Mouse (Mus musculus) erythroid progenitor cell, adult 5-6 weeks (primary cell): ENCODE measurements around the gene Maml3. TPM values are rescaled to one million over a fixed set of nuclear protein-coding genes. Genes with fewer than 3 reads are reported as not detected.

Experiments used
- ATAC-seq: replicated peaks from 2 replicates; pipeline ENCODE4 v1.8.0; 2016; ENCODE audit warnings: moderate number of reproducible peaks, mild to moderate bottlenecking, moderate TSS enrichment, inconsistent platforms; ENCODE audit not compliant: poor library complexity, low FRiP score, severe bottlenecking
- total RNA-seq, 2 experiments: library from RNA; stranded (forward) in 1 of 2; stranded (reverse) in 1 of 2; fragments of 150-400 nt in 1 of 2; fragments of 186-747, 209-891 nt in 1 of 2; gene quantifications; 2 replicates each; pipeline versions ENCODE4 v1.2.3 to v1.2.4; 2015 to 2017; ENCODE audit warnings: low replicate concordance in 2 of 2

The Maml3 gene
- total RNA-seq, 2 experiments from 2014 or later: 0.15 to 0.84 TPM

- ATAC-seq: no peak
These were observed 402.1 kb downstream of the Maml3 start for GRCm38 (mm10) chr3:51702701-51703286.

GRCm38 (mm10) chr3:51701950-51702349 lies 402.9 kb downstream of the Maml3 start:
- ATAC-seq: no peak

GRCm38 (mm10) chr3:51701281-51701751 lies 403.6 kb downstream of the Maml3 start:
- ATAC-seq: peak; percentile 72

- ATAC-seq: no peak
These were observed 404.1 kb downstream of the Maml3 start for GRCm38 (mm10) chr3:51700731-51701280.

- no peak for ATAC-seq
These were observed 404.8 kb downstream of the Maml3 start for GRCm38 (mm10) chr3:51700123-51700522.

GRCm38 (mm10) chr3:51697931-51698330 lies 406.9 kb downstream of the Maml3 start:
- no peak for ATAC-seq

- no peak for ATAC-seq
These were observed 409.2 kb downstream of the Maml3 start for GRCm38 (mm10) chr3:51695713-51696112.

GRCm38 (mm10) chr3:51694576-51694975 lies 410.3 kb downstream of the Maml3 start:
- no peak for ATAC-seq

- no peak for ATAC-seq
These were observed 411.7 kb downstream of the Maml3 start for GRCm38 (mm10) chr3:51693196-51693595.

GRCm38 (mm10) chr3:51688725-51689124 lies 416.2 kb downstream of the Maml3 start:
- peak; percentile 84 for ATAC-seq

- ATAC-seq: no peak
These were observed 418.1 kb downstream of the Maml3 start for GRCm38 (mm10) chr3:51686791-51687190.

GRCm38 (mm10) chr3:51686316-51686715 lies 418.6 kb downstream of the Maml3 start:
- no peak for ATAC-seq

- no peak for ATAC-seq
These were observed 419.3 kb downstream of the Maml3 start for GRCm38 (mm10) chr3:51685539-51685938.

- ATAC-seq: no peak
These were observed 429.9 kb downstream of the Maml3 start for GRCm38 (mm10) chr3:51674963-51675362.

- ATAC-seq: no peak
These were observed 431.3 kb downstream of the Maml3 start for GRCm38 (mm10) chr3:51673408-51674086.

GRCm38 (mm10) chr3:51672631-51673030 lies 432.2 kb downstream of the Maml3 start:
- ATAC-seq: no peak

GRCm38 (mm10) chr3:51671071-51671469 lies 433.8 kb downstream of the Maml3 start:
- peak; percentile 22; the same call in 1 of the 2 replicates for ATAC-seq

GRCm38 (mm10) chr3:51670414-51671070 lies 434.3 kb downstream of the Maml3 start:
- peak; percentile 76 for ATAC-seq

GRCm38 (mm10) chr3:51668607-51669006 lies 436.3 kb downstream of the Maml3 start:
- no peak for ATAC-seq

- ATAC-seq: no peak
These were observed 442.3 kb downstream of the Maml3 start for GRCm38 (mm10) chr3:51662557-51662956.
